Mouse (Mus musculus): ENCODE measurements around the gene BC051142.
"Not testable (repeated sequence)": the region's sequence is repeated elsewhere in the genome, so short reads cannot be mapped to it uniquely, and the experiment has no call there.

Gene BC051142

GRCm38 (mm10) chr17:34497726-34498125 is 99.1 kb downstream of the BC051142 start:
- not testable (repeated sequence) for ATAC-seq (ENCODE audit: insufficient number of reproducible peaks, low FRiP score, low TSS enrichment)

DNA sequence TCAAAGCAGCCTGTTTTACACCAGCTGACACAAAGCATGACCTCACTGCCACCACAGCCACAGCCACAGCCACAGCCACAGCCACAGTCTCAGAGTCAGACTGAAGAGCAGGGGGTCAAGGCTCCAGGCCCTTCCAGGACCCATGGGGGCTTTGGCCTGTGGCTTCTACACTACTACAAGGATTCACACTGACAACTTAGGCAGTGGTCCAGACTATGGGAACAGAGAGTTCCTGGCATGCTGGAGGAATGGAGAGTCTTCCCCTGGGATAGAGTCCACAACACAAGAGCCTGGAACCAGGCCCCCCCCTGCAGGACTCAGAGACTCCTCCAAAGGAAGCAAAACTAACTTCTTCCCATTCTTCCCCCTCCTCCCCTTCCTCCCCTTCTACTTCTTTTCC is 109.0 kb downstream of the BC051142 start:
- no peak for ATAC-seq (ENCODE audit: insufficient number of reproducible peaks, low FRiP score, low TSS enrichment)

Measured in cerebellum, adult (tissue).